Comparison of ENCODE assay signal across 16 mouse cellular contexts in the genomic region with DNA sequence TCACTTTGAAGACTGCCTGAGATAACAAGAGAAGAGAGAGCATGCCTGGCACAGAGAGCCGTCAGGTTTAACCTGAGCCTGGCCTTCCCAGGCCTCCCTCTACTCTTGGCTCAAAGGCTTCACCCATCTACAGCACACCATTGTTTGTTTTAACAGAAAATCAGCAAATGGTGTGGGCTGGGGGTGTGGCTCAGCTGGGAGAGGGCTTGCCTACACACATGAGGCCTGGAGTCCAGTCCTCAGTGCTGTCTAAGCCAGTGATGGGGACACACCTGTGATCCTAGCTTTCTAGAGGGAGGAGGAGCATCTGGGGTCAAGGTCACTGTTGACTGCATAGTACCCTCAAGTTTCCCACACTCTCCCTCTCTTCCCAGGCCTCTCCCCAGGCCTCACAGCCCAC. TPM values are rescaled to one million over a fixed set of nuclear protein-coding genes. Genes with fewer than 3 reads are reported as not detected.
DNase-seq lines count a peak whose midpoint lies in the region; ATAC-seq lines count a peak whose summit lies in the region.
"Had no signal": no experiment of that assay in that cellular context is flagged by ENCODE, and none has a peak within 500 bp of the region (broad histone marks: within the 10 kb centered on the region; RNA-seq: fewer than 3 reads in every experiment).

No protein-coding gene starts in this region.

- no peaks in the 10 kb centered on the region for H3K9me3 ChIP-seq in heart, embryonic 12.5 days (replicated peaks)
- 0 out of 2 replicates have a peak, but pooled peaks cover 6% of the 10 kb centered on the region for H3K9me3 ChIP-seq in liver, embryonic 12.5 days (replicated peaks)
- H3K9me3 ChIP-seq: limb, embryonic 12.5 days; midbrain, embryonic 15.5 days had no signal

- 11% methylated on average over 1 of the region's 1 CpGs for WGBS in heart, embryonic 12.5 days
- WGBS in liver, embryonic 12.5 days (ENCODE audit: insufficient replicate concordance) = 19% methylated on average over 1 of the region's 1 CpGs

- peaks cover 57% of the 10 kb centered on the region for H3K4me1 ChIP-seq in heart, embryonic 12.5 days (replicated peaks)
- H3K4me1 ChIP-seq in liver, embryonic 12.5 days = peaks cover 61% of the 10 kb centered on the region

- DNase-seq in heart, postnatal 10 days = no peak
- peak; percentile 22 for DNase-seq in ovary, adult 18-20 months (ENCODE audit: low spot score)
- no peak for DNase-seq in ovary, postnatal 14 days (ENCODE audit: low spot score)
- DNase-seq in yolk sac, embryonic 10.5 days (ENCODE audit: low spot score) = peak; percentile 21
- DNase-seq in kidney, postnatal 14 days = no peak
- DNase-seq: cerebellum, postnatal 25 days; kidney, adult 2 months; kidney, postnatal 4 days; layer of hippocampus, postnatal 36 days; lung, postnatal 4 days had no signal

- H3K9ac ChIP-seq in heart, embryonic 12.5 days = no peak overlapping the region
- H3K9ac ChIP-seq in liver, embryonic 12.5 days = no peak overlapping the region
- H3K9ac ChIP-seq: limb, embryonic 12.5 days; midbrain, embryonic 15.5 days had no signal

- 0 out of 2 replicates have a peak overlapping the region, but pooled peaks have one; percentile 6 for H3K27ac ChIP-seq in heart, embryonic 12.5 days (ENCODE audit: poor library complexity, severe bottlenecking)
- H3K27ac ChIP-seq in liver, embryonic 12.5 days = no peak overlapping the region
- H3K27ac ChIP-seq: limb, embryonic 12.5 days; midbrain, embryonic 15.5 days had no signal

- intact Hi-C loops in heart, postnatal 10 days (cut with DNase I) = no loop called here

- no peaks in the 10 kb centered on the region for H3K36me3 ChIP-seq in heart, embryonic 12.5 days
- H3K36me3 ChIP-seq in liver, embryonic 12.5 days = no peaks in the 10 kb centered on the region
- H3K36me3 ChIP-seq: limb, embryonic 12.5 days; midbrain, embryonic 15.5 days had no signal

- H3K4me2 ChIP-seq in heart, embryonic 12.5 days = no peak overlapping the region
- H3K4me2 ChIP-seq in liver, embryonic 12.5 days = no peak overlapping the region
- H3K4me2 ChIP-seq: limb, embryonic 12.5 days; midbrain, embryonic 15.5 days had no signal

- no peak overlapping the region for H3K4me3 ChIP-seq in heart, embryonic 12.5 days
- no peak overlapping the region for H3K4me3 ChIP-seq in liver, embryonic 12.5 days
- H3K4me3 ChIP-seq: limb, embryonic 12.5 days; midbrain, embryonic 15.5 days had no signal

- no peaks in the 10 kb centered on the region for H3K27me3 ChIP-seq in heart, embryonic 12.5 days (replicated peaks)
- no peaks in the 10 kb centered on the region; the same call in 1 of the 2 replicates for H3K27me3 ChIP-seq in liver, embryonic 12.5 days (replicated peaks)
- H3K27me3 ChIP-seq: CH12.LX; limb, embryonic 12.5 days; midbrain, embryonic 15.5 days; Patski had no signal

- ATAC-seq in heart, embryonic 12.5 days (ENCODE audit: insufficient number of reproducible peaks, low FRiP score) = no peak
- ATAC-seq in liver, embryonic 12.5 days = peak; percentile 43; the same call in 1 of the 2 replicates
- ATAC-seq: midbrain, embryonic 15.5 days; Patski had no signal

RNA-seq across cellular contexts. Expression of gene Crtc3, which starts 6.0 kb away (rescaled TPM):
- polyA plus RNA-seq in heart, embryonic 12.5 days (2016; fragmentation: Nextera tagmentation; extraction: Ambion mirVana) = 16.7 and 16.9 TPM in 2 replicates
- 10 to 100 TPM; 20.6 to 20.7 TPM for total RNA-seq in heart, postnatal 10 days (2021)
- 7.0 and 7.1 TPM in 2 replicates for polyA plus RNA-seq in liver, embryonic 12.5 days (2016; fragmentation: Nextera tagmentation; extraction: Ambion mirVana)

Comparison
In these comparisons a context has a peak if more than half of its experiments do, and no peak if none do; other contexts are left out.
1. DNase-seq: peak in ovary, adult 18-20 months (single experiment) and yolk sac, embryonic 10.5 days (single experiment); none in heart, postnatal 10 days (0 of 2), ovary, postnatal 14 days (single experiment) and kidney, postnatal 14 days (single experiment).